Mouse (Mus musculus) CH12.LX (cell line): Measurements from ENCODE around the gene Gpr39.

ENCODE experiments used
- CHD1 ChIP-seq: IDR thresholded peaks from 2 replicates; pipeline ENCODE4 v1.6.1; 2012; ENCODE audit warnings: low read depth, low read length, improper control_type of control experiment, inconsistent platforms
- CTCF ChIP-seq, 2 experiments: IDR thresholded peaks in 1 of 2; conservative IDR thresholded peaks in 1 of 2; 2 replicates each; pipeline ENCODE4 v1.5.1; 2011 to 2012; ENCODE audit warnings: low read depth in 2 of 2, low read length in 2 of 2, improper control_type of control experiment in 1 of 2, inconsistent platforms in 1 of 2, mild to moderate bottlenecking in 1 of 2, moderate library complexity in 1 of 2
- E2F4 ChIP-seq: IDR thresholded peaks from 2 replicates; pipeline ENCODE4 v1.6.1; 2011; ENCODE audit warnings: low read depth, low read length, improper control_type of control experiment; ENCODE audit not compliant: insufficient replicate concordance
- JUND ChIP-seq: conservative IDR thresholded peaks from 2 replicates; pipeline ENCODE4 v1.6.1; 2011; ENCODE audit warnings: low read depth, low read length, improper control_type of control experiment
- MXI1 ChIP-seq: IDR thresholded peaks from 2 replicates; pipeline ENCODE4 v1.6.1; 2011; ENCODE audit warnings: mild to moderate bottlenecking, low read depth, low read length, improper control_type of control experiment
- MYC ChIP-seq: IDR thresholded peaks from 2 replicates; pipeline ENCODE4 v1.6.1; 2011; ENCODE audit warnings: low read depth, mild to moderate bottlenecking, improper control_type of control experiment, low read length
- NELFE ChIP-seq: IDR thresholded peaks from 2 replicates; pipeline ENCODE4 v1.6.1; 2011; ENCODE audit warnings: low read depth, low read length, improper control_type of control experiment
- POLR2A ChIP-seq: IDR thresholded peaks from 2 replicates; pipeline ENCODE4 v1.6.1; 2011; ENCODE audit warnings: low read depth, mild to moderate bottlenecking, improper control_type of control experiment, low read length
- POLR2AphosphoS2 ChIP-seq: IDR thresholded peaks from 2 replicates; pipeline ENCODE4 v1.6.1; 2011; ENCODE audit warnings: low read depth, low read length, improper control_type of control experiment
- USF1 ChIP-seq: IDR thresholded peaks from 2 replicates; pipeline ENCODE4 v1.6.1; 2014; ENCODE audit warnings: low read depth, mild to moderate bottlenecking, inconsistent platforms, low read length, improper control_type of control experiment
- ZKSCAN1 ChIP-seq: IDR thresholded peaks from 2 replicates; pipeline ENCODE4 v1.6.1; 2012; ENCODE audit warnings: low read depth, inconsistent platforms, low read length, improper control_type of control experiment, borderline replicate concordance

DNA sequence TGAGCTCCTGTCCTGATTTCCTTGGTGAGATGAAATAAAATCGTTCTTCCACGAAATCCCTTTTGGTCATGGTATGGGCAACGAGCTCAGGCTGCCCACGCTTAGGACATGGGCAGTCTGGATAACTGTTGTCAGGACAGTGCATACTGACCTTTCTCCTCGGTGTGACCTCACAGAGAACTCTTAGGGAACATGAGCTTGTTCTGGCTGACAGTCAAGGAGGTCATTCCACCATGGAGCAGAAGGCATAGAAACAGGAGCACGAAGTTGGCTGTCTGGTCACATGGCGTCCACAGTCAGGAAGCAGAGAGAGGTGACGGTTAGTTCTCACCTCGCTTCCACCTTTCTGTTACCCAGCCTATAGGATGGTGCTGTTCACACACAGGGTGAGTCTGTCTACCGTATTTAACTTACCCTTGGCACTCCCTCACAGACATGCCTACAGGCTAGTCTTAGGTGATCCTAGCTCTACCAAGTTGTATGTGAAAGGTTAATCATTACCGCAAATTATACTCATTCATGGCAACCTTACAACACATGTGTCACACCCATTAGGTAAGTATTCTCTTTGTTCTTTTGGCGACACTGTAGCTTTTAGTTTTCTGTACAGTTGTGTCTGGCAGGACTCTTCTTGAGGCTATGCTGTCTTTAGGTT is 44.4 kb downstream of the Gpr39 start:
- no peak for TF ChIP-seq CTCF (conservative IDR thresholded peaks at IDR 0.05 in 1 of 2, IDR thresholded peaks at IDR 0.05 in 1 of 2; ENCODE audit: low read depth in 2 of 2, low read length in 2 of 2)
- no peak for TF ChIP-seq MXI1
- no peak for TF ChIP-seq ZKSCAN1
- TF ChIP-seq MYC = no peak
- no peak for TF ChIP-seq JUND
- no peak for TF ChIP-seq POLR2A
- TF ChIP-seq NELFE = no peak
- no peak for TF ChIP-seq E2F4
- TF ChIP-seq POLR2AphosphoS2 = no peak
- no peak for TF ChIP-seq CHD1
- no peak for TF ChIP-seq USF1
